In the genomic region with DNA sequence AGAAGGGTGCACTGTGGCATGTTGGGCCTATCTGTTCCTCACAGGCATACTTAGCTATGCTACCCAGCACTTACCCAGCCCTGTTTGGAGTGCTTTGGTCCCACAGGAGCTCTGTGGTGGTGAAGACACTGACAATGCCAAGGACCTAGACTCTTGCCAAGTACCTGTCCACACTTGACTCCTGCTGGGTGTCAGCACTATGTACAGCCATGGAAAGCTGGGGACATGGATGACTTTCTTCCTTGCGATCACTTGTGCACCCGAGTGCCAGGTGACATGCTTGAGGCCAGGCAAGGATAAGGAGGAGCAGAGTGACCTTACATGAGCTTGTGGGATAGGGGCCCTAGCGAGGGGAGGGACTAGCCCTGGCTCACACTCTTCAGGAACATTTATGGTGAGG, we compare ENCODE assay signal across 35 mouse cellular contexts. TPM values are rescaled to one million over a fixed set of nuclear protein-coding genes. Genes with fewer than 3 reads are reported as not detected.
"Had no signal": no experiment of that assay in that cellular context is flagged by ENCODE, and none has a peak within 500 bp of the region (broad histone marks: within the 10 kb centered on the region; RNA-seq: fewer than 3 reads in every experiment).

No protein-coding gene starts in this region.

RNA-seq across cellular contexts. Expression of a gene that starts 55.7 kb away (rescaled TPM):
- total RNA-seq: forebrain, postnatal 0 days; gastrocnemius, adult 18-20 months; gastrocnemius, adult 8-10 months; gastrocnemius, postnatal 14 days; gastrocnemius, postnatal 36 days; heart, postnatal 25 days; hematopoietic stem cell, adult 5-6 weeks; hindbrain, postnatal 0 days; layer of hippocampus, adult 18-20 months; layer of hippocampus, adult 8-10 months; layer of hippocampus, postnatal 14 days; layer of hippocampus, postnatal 36 days; left cerebral cortex, adult 18-20 months; left cerebral cortex, adult 8-10 months; left cerebral cortex, postnatal 10 days; left cerebral cortex, postnatal 25 days; left cerebral cortex, postnatal 4 days; liver, adult 2 months had no signal
- polyA plus RNA-seq: forebrain, postnatal 0 days; gonadal fat pad, adult 2 months; heart, embryonic 11.5 days; hindbrain, embryonic 11.5 days; hindbrain, embryonic 13.5 days; hindbrain, embryonic 15.5 days; hindbrain, postnatal 0 days; intestine, embryonic 14.5 days; intestine, embryonic 16.5 days; kidney, adult 2 months; kidney, embryonic 15.5 days; kidney, postnatal 0 days; large intestine, adult 2 months; limb, embryonic 11.5 days; limb, embryonic 13.5 days; limb, embryonic 15.5 days; liver, adult 2 months; liver, embryonic 12.5 days; liver, embryonic 14.5 days; liver, embryonic 16.5 days had no signal
